Mouse (Mus musculus): ENCODE results near the gene Vps8. TPM values are rescaled to one million over a fixed set of nuclear protein-coding genes. Genes with fewer than 3 reads are reported as not detected.
"Not testable (repeated sequence)": the region's sequence is repeated elsewhere in the genome, so short reads cannot be mapped to it uniquely, and the experiment has no call there.

Gene Vps8
- total RNA-seq, 2 experiments from 2014 or later: 50.9 to 53.4 TPM

- no peak for DNase-seq (ENCODE audit: low spot score in 2 of 2)
These were observed 230.2 kb downstream of the Vps8 start for GRCm38 (mm10) chr16:21653151-21653550.

DNA sequence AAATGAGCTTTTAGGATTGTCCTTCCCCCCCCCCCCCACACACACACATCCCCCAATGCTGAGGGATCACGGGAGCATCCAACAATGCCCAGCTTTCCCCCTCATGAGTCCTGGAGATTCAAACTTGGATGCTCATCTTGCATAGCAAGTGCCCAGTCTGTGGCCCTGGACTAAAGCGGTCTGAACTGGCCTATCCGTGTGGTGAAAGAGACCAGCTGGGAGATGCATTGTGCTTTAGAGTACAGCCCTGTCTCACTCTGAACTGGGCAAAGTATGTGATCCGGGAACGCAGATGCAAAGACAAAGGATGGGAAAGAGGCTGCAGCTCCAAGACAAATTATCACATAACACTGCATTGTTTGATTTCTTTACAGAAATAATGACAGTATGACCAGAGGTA lies 231.5 kb downstream of the Vps8 start:
- no peak for DNase-seq (ENCODE audit: low spot score in 2 of 2)

- DNase-seq (ENCODE audit: low spot score in 2 of 2): no peak
These were observed 232.4 kb downstream of the Vps8 start for GRCm38 (mm10) chr16:21655291-21655690.

DNA sequence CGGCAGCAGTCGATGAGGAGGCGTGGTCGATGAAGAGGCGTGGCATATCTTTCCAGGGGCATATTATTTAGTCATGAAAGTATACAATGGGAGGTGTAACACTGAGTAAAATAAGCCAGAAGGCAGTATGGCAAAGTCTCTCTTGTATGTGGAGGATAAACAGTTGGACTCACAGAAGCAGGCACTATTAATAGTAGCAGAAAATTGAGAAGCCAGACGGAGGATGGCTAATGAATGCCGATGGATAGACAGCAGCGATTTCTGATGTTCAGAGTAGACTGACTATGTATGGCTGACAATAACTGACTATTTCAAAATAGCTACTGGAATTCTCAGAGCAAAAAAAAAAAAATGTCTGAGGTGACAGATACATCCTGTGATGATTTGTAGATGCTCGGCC lies 233.0 kb downstream of the Vps8 start:
- DNase-seq (ENCODE audit: low spot score in 2 of 2): peak in 1 of 2 experiments; percentile 67

DNA sequence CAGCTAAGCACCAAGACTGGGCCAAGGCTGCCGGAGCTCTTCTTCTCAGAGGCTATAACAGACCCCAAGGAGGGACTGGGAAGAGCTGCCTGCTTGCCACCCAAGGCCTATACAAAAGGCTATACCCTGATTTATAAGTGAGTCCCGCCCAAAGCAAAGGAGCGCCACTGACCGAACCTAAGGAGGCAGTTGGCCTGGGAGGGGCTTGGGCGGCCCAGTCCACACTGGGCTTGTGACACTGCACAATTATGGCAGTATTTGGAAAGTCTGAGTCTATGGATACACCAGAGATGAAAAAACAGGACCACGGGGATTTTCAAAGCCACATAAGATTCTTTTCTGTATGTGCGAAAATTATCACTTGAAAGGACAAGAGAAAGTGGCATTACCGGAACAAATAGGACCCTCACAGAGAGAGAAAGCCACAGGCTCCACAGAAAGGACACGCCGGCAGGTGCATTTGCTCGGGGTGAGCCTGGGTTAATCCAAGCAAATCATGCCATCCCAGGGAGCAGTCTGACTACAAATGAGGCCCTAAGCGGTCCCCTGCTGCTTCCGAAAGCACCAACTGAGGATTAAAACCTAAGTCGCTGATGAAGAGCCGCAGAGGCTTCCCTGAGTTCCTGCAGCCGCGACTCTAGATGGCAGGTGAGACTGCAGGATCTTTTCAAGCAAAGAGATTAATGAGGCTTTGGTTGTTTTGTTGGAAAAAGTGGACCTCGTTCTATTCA lies 241.9 kb downstream of the Vps8 start:
- no peak for DNase-seq (ENCODE audit: low spot score in 2 of 2)

GRCm38 (mm10) chr16:21665423-21665986 lies 242.6 kb downstream of the Vps8 start:
- DNase-seq (ENCODE audit: low spot score in 2 of 2): no peak

DNA sequence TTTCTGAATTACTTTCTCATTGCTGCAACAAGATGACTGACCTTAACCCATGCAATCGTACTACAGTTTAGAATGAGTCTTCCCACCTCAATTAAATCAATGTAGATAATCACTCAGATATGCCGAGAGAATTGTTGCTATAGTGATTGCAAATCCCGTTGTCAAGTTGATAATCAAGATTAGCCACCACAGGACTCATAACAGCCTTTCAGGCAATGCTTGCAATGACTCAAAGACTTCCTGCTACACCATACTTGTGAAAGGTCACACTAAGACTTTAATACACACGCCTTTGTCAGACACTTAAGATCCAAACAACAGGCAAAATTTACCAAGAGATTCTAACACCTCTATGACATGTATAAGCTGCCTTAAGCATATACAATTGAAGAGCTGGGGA lies 249.0 kb downstream of the Vps8 start:
- no peak for DNase-seq (ENCODE audit: low spot score in 2 of 2)

GRCm38 (mm10) chr16:21673046-21673445 lies 250.1 kb downstream of the Vps8 start:
- DNase-seq (ENCODE audit: low spot score in 2 of 2): not testable (repeated sequence)

DNA sequence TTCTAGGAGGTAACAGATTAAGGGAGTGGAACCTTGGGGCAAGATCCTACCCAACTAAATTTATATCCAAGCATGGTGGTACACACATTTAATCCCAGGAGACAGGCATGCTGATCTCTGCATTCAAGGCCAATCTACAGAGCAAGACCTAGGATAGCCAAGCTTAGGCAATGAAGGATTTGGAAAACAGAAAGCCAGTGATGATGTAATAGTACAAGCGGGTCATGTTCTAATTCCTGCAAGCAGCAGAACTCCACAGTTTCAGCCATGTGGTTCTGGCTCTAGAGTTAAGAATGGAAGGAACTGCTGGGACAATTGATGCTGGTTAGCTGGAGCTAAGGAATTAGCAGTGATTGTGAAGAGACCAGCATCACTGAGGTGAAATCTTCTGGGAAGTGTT lies 250.7 kb downstream of the Vps8 start:
- not testable (repeated sequence) for DNase-seq (ENCODE audit: low spot score in 2 of 2)

DNA sequence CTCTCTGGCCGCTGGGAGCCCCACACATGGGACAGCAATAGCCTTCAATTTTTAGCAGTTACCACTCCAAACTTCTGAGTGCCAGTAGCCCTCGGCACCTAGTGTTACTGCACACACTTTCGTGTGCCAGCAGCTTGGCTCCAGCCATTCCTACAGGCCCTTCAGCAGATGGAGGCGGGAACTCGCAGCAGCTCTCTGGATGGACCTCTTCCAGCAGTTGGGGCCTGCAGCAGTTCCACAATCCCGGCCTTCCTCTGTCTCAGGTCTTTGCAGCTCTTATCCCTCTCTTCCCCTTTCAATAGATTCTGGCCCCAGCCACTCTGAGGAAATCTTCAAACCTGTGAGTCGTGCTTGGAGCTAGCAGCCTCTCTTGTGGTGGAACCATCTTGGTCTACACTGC lies 253.9 kb downstream of the Vps8 start:
- no peak for DNase-seq (ENCODE audit: low spot score in 2 of 2)

DNA sequence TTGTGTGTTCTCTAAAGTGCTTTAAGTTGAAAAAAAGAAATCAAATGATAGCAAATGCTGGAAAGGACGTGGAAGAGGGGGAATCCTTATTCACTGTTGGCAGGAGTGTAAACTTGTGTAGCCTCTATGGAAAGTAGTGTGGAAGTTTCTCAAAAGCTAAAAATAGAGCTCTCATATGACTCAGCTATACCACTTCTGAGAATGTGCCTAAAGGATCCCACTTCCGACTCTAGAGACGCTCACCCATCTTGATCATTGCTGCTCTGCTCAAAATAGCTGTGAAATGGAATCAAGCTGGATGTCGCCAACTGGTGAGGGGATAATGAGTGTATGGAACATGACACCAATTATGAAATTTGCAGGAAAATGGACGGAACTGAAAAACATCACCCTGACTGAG lies 264.5 kb downstream of the Vps8 start:
- DNase-seq (ENCODE audit: low spot score in 2 of 2): no peak

- no peak for DNase-seq (ENCODE audit: low spot score in 2 of 2)
These were observed 266.2 kb downstream of the Vps8 start for GRCm38 (mm10) chr16:21689141-21689540.

DNA sequence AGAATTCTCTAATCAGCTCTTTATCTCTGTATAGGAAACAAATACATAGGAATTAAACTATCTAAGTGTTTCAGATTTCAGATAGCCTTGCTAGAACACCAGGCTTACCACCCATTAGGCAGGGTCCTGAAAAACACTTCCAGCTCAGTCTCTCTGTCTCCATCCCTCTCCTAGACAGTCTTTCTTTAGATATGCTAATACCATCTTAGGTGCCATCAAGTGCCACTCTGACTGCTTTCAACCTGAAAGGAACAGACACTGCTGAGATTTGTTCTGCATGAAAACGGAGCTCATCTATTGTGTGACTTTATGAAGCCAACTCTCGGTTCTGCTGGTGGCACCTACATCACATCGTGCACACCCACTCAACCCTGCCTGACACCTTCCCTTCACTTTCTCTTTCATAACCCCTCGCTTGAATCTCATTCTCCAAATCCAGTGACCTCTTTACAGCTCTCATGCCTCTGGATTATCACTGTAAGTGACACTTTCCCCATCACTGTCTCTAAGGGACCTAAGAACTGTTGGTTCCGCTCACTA lies 267.4 kb downstream of the Vps8 start:
- no peak for DNase-seq (ENCODE audit: low spot score in 2 of 2)

DNA sequence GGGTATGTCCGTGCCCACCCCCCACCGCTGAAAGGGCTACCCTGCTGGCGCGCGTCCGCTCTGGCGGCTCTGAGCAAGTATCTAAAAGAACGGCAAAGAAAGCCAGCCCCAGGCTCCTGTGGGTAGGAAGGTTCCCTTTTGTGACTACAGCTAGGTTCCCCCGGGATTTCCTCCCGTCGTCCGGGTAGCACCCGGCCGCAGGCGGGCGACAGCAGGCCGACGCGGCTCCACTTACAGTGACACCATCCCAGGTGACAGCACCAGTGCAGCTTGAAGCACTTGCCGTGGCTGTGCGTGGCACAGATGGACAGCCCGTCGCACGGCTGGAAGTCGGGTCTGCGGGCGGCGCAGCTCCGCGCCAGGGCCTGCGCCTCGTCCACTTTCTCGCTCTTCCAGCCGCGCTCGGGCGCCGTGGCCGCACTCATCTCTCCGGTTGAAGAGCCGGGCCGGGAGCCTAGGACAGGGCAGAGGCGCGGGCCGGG lies 271.1 kb downstream of the Vps8 start:
- no peak for DNase-seq (ENCODE audit: low spot score in 2 of 2)

Other genes with a start within 250 kb of the Vps8 start
- 10 to 100 TPM; 17.3 to 19.5 TPM for gene Ephb3, start 218.4 kb upstream of the Vps8 start, total RNA-seq (2021)